Mouse (Mus musculus) limb, embryonic 14.5 days (tissue): ENCODE results near the gene Tdp1. TPM values are rescaled to one million over a fixed set of nuclear protein-coding genes. Genes with fewer than 3 reads are reported as not detected.

Experiments used
- ATAC-seq: fragments of 200-750 bp; cut with Nextera tagmentation; 2 replicates; pipeline ENCODE4 v1.8.0; 2017; ENCODE audit warnings: low read depth, moderate number of reproducible peaks, moderate TSS enrichment; ENCODE audit not compliant: low FRiP score
- DNase-seq: peaks from one replicate; pipeline ENCODE4 v3.0.0-alpha.2; 2015; ENCODE audit warnings: low spot score
- H3K27ac ChIP-seq: fragments of 300-500 bp; sonication (generic); replicated peaks from 2 replicates; pipeline ENCODE4 v1.5.1; 2014; ENCODE audit warnings: low read depth, mild to moderate bottlenecking, low read length, moderate library complexity, mixed read lengths
- H3K27me3 ChIP-seq: fragments of 300-500 bp; sonication (generic); 2 replicates; pipeline ENCODE4 v1.6.1; 2014; ENCODE audit warnings: low read length, mixed read lengths; ENCODE audit not compliant: control insufficient read depth, insufficient read depth
- H3K36me3 ChIP-seq: fragments of 300-500 bp; sonication (generic); 2 replicates; pipeline ENCODE4 v1.6.1; 2014; ENCODE audit warnings: mild to moderate bottlenecking, low read length, moderate library complexity, mixed read lengths; ENCODE audit not compliant: control insufficient read depth, insufficient read depth
- H3K4me1 ChIP-seq: fragments of 300-500 bp; sonication (generic); 2 replicates; pipeline ENCODE4 v1.6.1; 2014; ENCODE audit warnings: antibody characterized with exemption, low read length, mixed read lengths; ENCODE audit not compliant: control insufficient read depth, insufficient read depth
- H3K4me2 ChIP-seq: fragments of 300-500 bp; sonication (generic); replicated peaks from 2 replicates; pipeline ENCODE4 v1.6.1; 2014; ENCODE audit warnings: low read depth, mild to moderate bottlenecking, low read length, moderate library complexity; ENCODE audit not compliant: severe bottlenecking
- H3K4me3 ChIP-seq: fragments of 300-500 bp; sonication (generic); replicated peaks from 2 replicates; pipeline ENCODE4 v1.5.1; 2014; ENCODE audit warnings: low read length
- H3K9ac ChIP-seq: fragments of 300-500 bp; sonication (generic); 2 replicates; pipeline ENCODE4 v1.6.1; 2014; ENCODE audit warnings: mild to moderate bottlenecking, low read depth, low read length, moderate library complexity; ENCODE audit not compliant: severe bottlenecking
- H3K9me3 ChIP-seq: fragments of 300-500 bp; sonication (generic); 2 replicates; pipeline ENCODE4 v1.6.1; 2016; ENCODE audit warnings: low read length; ENCODE audit not compliant: control insufficient read depth
- POLR2A ChIP-seq: fragments of 200-500 bp; IDR thresholded peaks from 2 replicates; pipeline ENCODE4 v1.8.0; 2012; ENCODE audit warnings: inconsistent platforms, mild to moderate bottlenecking, moderate library complexity, borderline replicate concordance; ENCODE audit not compliant: insufficient read depth, insufficient read length; ENCODE audit errors: extremely low read depth
- WGBS: fragments of 180-500 bp; shearing (Covaris S2); extraction: QIAGEN DNeasy Blood & Tissue Kit; methylation state at CpG from one replicate; pipeline ENCODE4 v1.1.7; 2014; 5-methylcytosine and 5-hydroxymethylcytosine counted together
- polyA plus RNA-seq, 2 experiments: library from polyadenylated mRNA; depleted of rRNA in 1 of 2; stranded (reverse) in 1 of 2; unstranded in 1 of 2; fragments of >200 nt; fragmentation: Nextera tagmentation in 1 of 2; extraction: Ambion mirVana in 1 of 2; gene quantifications; 2 replicates each; pipeline versions ENCODE4 v1.2.1 to v1.2.3; 2012 to 2014

The Tdp1 gene
- polyA plus RNA-seq, 2 experiments = 42.1 to 47.8 TPM

DNA sequence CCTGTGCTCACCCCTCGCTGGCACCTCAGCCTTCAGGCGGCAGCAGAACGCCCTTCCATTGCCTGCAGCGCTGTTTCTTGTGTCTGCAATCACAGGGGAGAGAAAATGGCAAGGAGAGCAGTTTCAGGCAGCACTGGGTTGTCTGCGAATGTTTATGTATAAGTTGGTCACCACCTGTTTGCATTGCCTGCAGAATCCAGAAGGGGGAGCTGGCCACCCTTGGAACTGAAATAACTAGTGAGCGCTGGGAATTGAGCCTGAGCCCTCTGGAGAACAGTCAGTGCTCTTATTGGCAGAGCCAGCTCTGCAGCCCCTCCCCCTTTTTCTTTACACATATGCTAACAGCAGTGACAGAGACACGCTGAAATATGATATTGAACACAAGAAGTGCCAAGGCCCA, 88.5 kb downstream of the Tdp1 start:
- WGBS = 53% methylated on average over 7 of the region's 7 CpGs
- no peak for TF ChIP-seq POLR2A
- no peak for ATAC-seq
- Histone ChIP-seq H3K36me3 (no peaks in the 10 kb centered on the region), H3K9me3 (no peaks in the 10 kb centered on the region), H3K27ac (no peak overlapping the region), H3K27me3 (peaks cover 7% of the 10 kb centered on the region; the same call in 1 of the 2 replicates), H3K4me2 (no peak overlapping the region), H3K4me1 (no peaks in the 10 kb centered on the region), H3K9ac (no peak overlapping the region), H3K4me3 (no peak overlapping the region)
- no peak for DNase-seq

DNA sequence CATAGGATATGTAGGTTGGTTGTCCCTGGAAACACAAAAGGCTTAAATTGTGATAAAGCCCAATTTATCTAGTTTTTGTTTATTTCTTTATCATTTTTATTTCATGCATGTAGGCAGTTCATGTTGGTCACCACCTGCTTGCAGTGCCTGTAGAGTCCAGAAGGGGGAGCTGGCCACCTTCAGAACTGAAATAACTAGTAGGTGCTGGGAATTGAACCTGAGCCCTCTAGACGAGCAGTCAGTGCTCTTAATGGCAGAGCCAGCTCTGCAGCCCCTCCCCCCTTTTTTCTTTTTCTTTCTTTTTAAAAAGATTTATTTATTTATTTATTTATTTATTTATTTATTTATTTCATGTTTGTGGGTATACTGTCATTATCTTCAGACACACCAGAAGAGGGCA, 89.3 kb downstream of the Tdp1 start:
- no peak overlapping the region for H3K9ac ChIP-seq
- H3K27me3 ChIP-seq = 0 out of 2 replicates have a peak, but pooled peaks cover under 1% of the 10 kb centered on the region
- H3K9me3 ChIP-seq = no peaks in the 10 kb centered on the region
- DNase-seq (no peak), ATAC-seq (no peak)
- whole genome bisulfite sequencing = 77% methylated on average over 1 of the region's 1 CpGs
- no peaks in the 10 kb centered on the region for H3K4me1 ChIP-seq
- no peak overlapping the region for H3K4me2 ChIP-seq
- no peak overlapping the region for H3K27ac ChIP-seq
- no peak overlapping the region for H3K4me3 ChIP-seq
- TF ChIP-seq POLR2A = no peak
- no peaks in the 10 kb centered on the region for H3K36me3 ChIP-seq

DNA sequence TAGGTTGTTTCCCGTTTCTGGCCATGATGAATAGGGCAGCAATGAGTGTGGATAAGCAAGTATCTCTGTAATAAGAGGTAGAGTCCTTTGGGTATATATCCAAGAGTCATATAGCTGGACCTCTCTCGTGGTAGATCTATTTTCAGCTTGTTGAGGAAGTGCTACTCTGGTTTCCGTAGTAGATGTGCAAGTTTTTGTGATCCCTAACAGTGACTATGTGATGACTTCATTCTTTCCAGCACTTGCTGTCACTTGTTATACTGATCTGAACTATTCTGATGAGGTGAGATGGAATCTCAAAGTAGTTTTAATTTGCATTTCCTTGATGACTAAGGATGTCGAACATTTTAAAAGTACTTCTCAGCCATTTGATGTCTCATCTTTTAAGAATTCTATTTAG, 95.2 kb downstream of the Tdp1 start:
- no peaks in the 10 kb centered on the region for H3K36me3 ChIP-seq
- no peaks in the 10 kb centered on the region for H3K9me3 ChIP-seq
- DNase-seq (no peak), ATAC-seq (no peak)
- no peak overlapping the region for H3K4me3 ChIP-seq
- TF ChIP-seq POLR2A = no peak
- no peak overlapping the region for H3K9ac ChIP-seq
- H3K4me1 ChIP-seq = no peaks in the 10 kb centered on the region
- no peak overlapping the region for H3K27ac ChIP-seq
- WGBS = 86% methylated on average over 4 of the region's 4 CpGs
- no peak overlapping the region for H3K4me2 ChIP-seq
- H3K27me3 ChIP-seq = no peaks in the 10 kb centered on the region

DNA sequence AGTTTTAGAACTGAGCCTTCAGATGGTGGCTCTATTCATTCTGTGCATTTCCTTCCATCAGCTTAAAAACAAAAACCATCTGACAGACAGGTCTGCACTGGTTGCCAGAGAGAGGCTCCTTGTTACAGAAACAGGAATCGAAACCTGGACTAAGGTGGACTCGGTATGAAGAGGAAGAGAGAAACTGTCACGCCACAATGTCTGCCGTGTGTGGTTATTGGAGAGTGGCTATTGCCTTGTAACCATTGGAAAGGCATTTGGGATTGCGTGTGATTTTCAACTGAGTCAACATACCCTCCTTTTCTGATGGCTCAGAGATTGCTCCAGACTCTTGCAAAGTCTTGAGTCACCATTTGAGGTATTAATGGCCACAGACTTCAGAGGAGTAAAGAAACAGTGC, 102.5 kb downstream of the Tdp1 start:
- Histone ChIP-seq H3K36me3 (no peaks in the 10 kb centered on the region), H3K27ac (no peak overlapping the region), H3K9me3 (0 out of 2 replicates have a peak, but pooled peaks cover 3% of the 10 kb centered on the region), H3K4me1 (no peaks in the 10 kb centered on the region), H3K4me2 (no peak overlapping the region), H3K9ac (no peak overlapping the region), H3K4me3 (no peak overlapping the region), H3K27me3 (no peaks in the 10 kb centered on the region)
- ATAC-seq = no peak
- DNase-seq = no peak
- no peak for TF ChIP-seq POLR2A
- WGBS = 94% methylated on average over 5 of the region's 5 CpGs

DNA sequence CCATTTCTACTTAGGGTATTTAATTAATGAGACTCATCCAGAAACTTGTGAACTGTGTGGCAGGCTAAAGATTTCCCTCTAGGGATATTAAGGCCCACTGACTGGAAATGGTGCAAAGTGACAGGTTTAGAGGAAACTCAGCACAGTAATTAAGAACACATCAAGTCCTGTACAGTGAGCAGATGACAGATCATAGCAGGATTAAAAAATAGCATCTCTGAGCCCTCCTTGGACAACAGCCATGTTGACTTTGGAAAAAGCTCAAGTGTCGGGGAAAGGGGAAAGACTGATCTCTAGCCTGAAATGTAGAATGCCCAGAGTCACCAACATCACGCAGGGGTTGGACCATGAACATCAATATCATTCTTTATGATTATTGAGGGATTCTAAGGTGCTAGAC, 103.8 kb downstream of the Tdp1 start:
- H3K4me3 ChIP-seq = no peak overlapping the region
- no peak overlapping the region for H3K9ac ChIP-seq
- no peak overlapping the region for H3K4me2 ChIP-seq
- TF ChIP-seq POLR2A = no peak
- no peaks in the 10 kb centered on the region for H3K4me1 ChIP-seq
- 84% methylated on average over 2 of the region's 2 CpGs for WGBS
- H3K27ac ChIP-seq = no peak overlapping the region
- H3K36me3 ChIP-seq = no peaks in the 10 kb centered on the region
- DNase-seq (no peak), ATAC-seq (no peak)
- no peaks in the 10 kb centered on the region for H3K27me3 ChIP-seq
- H3K9me3 ChIP-seq = 0 out of 2 replicates have a peak, but pooled peaks cover 3% of the 10 kb centered on the region

DNA sequence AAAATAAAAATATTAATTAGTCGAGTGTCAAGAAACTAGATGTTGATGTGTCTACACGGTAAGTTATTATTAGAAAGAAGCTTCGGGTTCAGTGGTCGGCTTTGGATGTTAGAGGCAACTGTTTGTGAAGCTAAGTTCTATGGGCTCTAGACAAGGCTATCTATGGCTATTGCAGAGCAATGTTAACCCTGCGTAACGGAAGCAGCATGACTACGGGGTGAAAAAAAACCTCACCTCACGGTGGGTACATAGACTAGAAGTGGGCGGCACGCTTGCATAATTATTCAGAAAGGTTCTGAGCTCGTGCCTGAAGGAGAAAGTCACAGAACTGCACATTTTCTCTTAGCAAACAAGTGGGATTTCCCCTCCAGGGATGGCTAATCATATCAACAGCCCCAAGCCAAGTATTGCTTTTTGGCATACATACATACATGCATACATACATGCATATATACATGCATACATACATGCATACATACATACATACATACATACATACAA, 108.1 kb downstream of the Tdp1 start:
- Histone ChIP-seq H3K4me3 (no peak overlapping the region), H3K4me1 (no peaks in the 10 kb centered on the region), H3K27me3 (no peaks in the 10 kb centered on the region), H3K27ac (no peak overlapping the region), H3K36me3 (no peaks in the 10 kb centered on the region), H3K4me2 (no peak overlapping the region), H3K9me3 (0 out of 2 replicates have a peak, but pooled peaks cover 3% of the 10 kb centered on the region), H3K9ac (no peak overlapping the region)
- DNase-seq (no peak), ATAC-seq (no peak)
- no peak for TF ChIP-seq POLR2A
- 85% methylated on average over 11 of the region's 11 CpGs for WGBS
